Mouse (Mus musculus): Measurements from ENCODE around the gene Pcsk1n.

- TF ChIP-seq CTCF (IDR thresholded peaks at IDR 0.05; ENCODE audit: control insufficient read depth, insufficient read depth, insufficient read length) (no peak), MAX (IDR thresholded peaks at IDR 0.05) (no peak), MYOG (IDR thresholded peaks at IDR 0.05; ENCODE audit: control insufficient read depth, extremely low read depth, insufficient read length) (no peak), CEBPB (IDR thresholded peaks at IDR 0.05; ENCODE audit: low read depth) (no peak), FOSL1 (IDR thresholded peaks at IDR 0.05; ENCODE audit: insufficient read depth, low read length, poor library complexity, severe bottlenecking) (no peak), USF1 (IDR thresholded peaks at IDR 0.05; ENCODE audit: low read depth) (no peak)
These were observed 21.4 kb upstream of the Pcsk1n start for GRCm38 (mm10) chrX:7898211-7898610.

All from C2C12 (cell line).